Comparison of ENCODE assay signal across 26 mouse cellular contexts in genomic region chr9:9211411-9212087, GRCm38 (mm10). TPM values are rescaled to one million over a fixed set of nuclear protein-coding genes. Genes with fewer than 3 reads are reported as not detected.
DNase-seq lines count a peak whose midpoint lies in the region; ATAC-seq and TF ChIP-seq lines count a peak whose summit lies in the region.
"Had no signal": no experiment of that assay in that cellular context is flagged by ENCODE, and none has a peak within 500 bp of the region (broad histone marks: within the 10 kb centered on the region; RNA-seq: fewer than 3 reads in every experiment).

No protein-coding gene starts in this region.

- peaks cover 0 to 8% of the 10 kb centered on the region in 2 experiments; a peak in 2 of 4 replicates for H3K4me1 ChIP-seq in liver, embryonic 14.5 days (replicated peaks; ENCODE audit: control insufficient read depth in 2 of 2, insufficient read depth in 2 of 2, low read length in 1 of 2)
- peaks cover 14% of the 10 kb centered on the region; the same call in 1 of the 2 replicates for H3K4me1 ChIP-seq in liver, postnatal 0 days (ENCODE audit: insufficient read depth)
- no peaks in the 10 kb centered on the region for H3K4me1 ChIP-seq in forebrain, postnatal 0 days (ENCODE audit: insufficient read depth)
- H3K4me1 ChIP-seq: heart, embryonic 12.5 days; heart, embryonic 15.5 days; hindbrain, embryonic 13.5 days had no signal

- ATAC-seq in liver, embryonic 14.5 days (ENCODE audit: insufficient read depth) = peak; percentile 45; the same call in 1 of the 2 replicates
- peak; percentile 74 for ATAC-seq in liver, postnatal 0 days
- ATAC-seq in megakaryocyte progenitor cell, adult 5-6 weeks (replicated peaks; ENCODE audit: poor library complexity) = no peak
- ATAC-seq in forebrain, postnatal 0 days = no peak
- ATAC-seq: activated CD4-positive, CD25-positive, alpha-beta regulatory T cell, adult 4 months; CD4-positive, CD25-positive, alpha-beta regulatory T cell, adult 4 months; forebrain, embryonic 13.5 days; hindbrain, embryonic 16.5 days had no signal

- no peaks in the 10 kb centered on the region for H3K9me3 ChIP-seq in liver, embryonic 14.5 days (ENCODE audit: control insufficient read depth, low read length)
- H3K9me3 ChIP-seq in liver, postnatal 0 days (ENCODE audit: low read length) = no peaks in the 10 kb centered on the region
- H3K9me3 ChIP-seq in forebrain, postnatal 0 days (ENCODE audit: low read length) = no peaks in the 10 kb centered on the region
- H3K9me3 ChIP-seq: forebrain, embryonic 10.5 days; forebrain, embryonic 13.5 days; heart, embryonic 12.5 days; heart, embryonic 15.5 days; hindbrain, embryonic 10.5 days; hindbrain, embryonic 13.5 days had no signal

- no peak overlapping the region for H3K27ac ChIP-seq in liver, embryonic 14.5 days
- peak overlapping the region; percentile 48; the same call in 1 of the 2 replicates for H3K27ac ChIP-seq in liver, postnatal 0 days (ENCODE audit: low read depth)
- no peak overlapping the region for H3K27ac ChIP-seq in forebrain, postnatal 0 days (ENCODE audit: low read depth, low read length)
- H3K27ac ChIP-seq: forebrain, embryonic 10.5 days; forebrain, embryonic 13.5 days; heart, embryonic 15.5 days; hindbrain, embryonic 10.5 days; hindbrain, embryonic 13.5 days had no signal

- DNase-seq in kidney, adult 9 months = peak; percentile 49
- DNase-seq in kidney, adult 18-20 months = no peak
- no peak for DNase-seq in liver, embryonic 14.5 days (ENCODE audit: low read depth in 3 of 3, low spot score in 3 of 3)
- no peak for DNase-seq in liver
- no peak for DNase-seq in liver, postnatal 0 days
- DNase-seq in forebrain, postnatal 0 days = no peak
- DNase-seq: adrenal gland, adult 8-10 months; adrenal gland, postnatal 36 days; cerebellum, adult 18-20 months; cerebellum, adult 9-10 months; cerebellum, postnatal 14 days; gastrocnemius, postnatal 25 days; heart, adult 18-20 months; heart, postnatal 10 days; heart, postnatal 36 days had no signal

- no peak overlapping the region for H3K4me2 ChIP-seq in liver, embryonic 14.5 days (ENCODE audit: low read depth)
- no peak overlapping the region for H3K4me2 ChIP-seq in liver, postnatal 0 days (ENCODE audit: low read depth, low read length)
- H3K4me2 ChIP-seq in forebrain, postnatal 0 days (ENCODE audit: low read depth) = no peak overlapping the region
- H3K4me2 ChIP-seq: forebrain, embryonic 13.5 days; heart, embryonic 12.5 days; heart, embryonic 15.5 days; hindbrain, embryonic 13.5 days had no signal

- H3K4me3 ChIP-seq in liver, embryonic 14.5 days (ENCODE audit: insufficient read depth in 1 of 2, low read depth in 2 of 2, low read length in 2 of 2) = no peak overlapping the region
- no peak overlapping the region for H3K4me3 ChIP-seq in liver, postnatal 0 days (ENCODE audit: low read depth, low read length)
- H3K4me3 ChIP-seq in forebrain, postnatal 0 days (ENCODE audit: low read depth, low read length) = no peak overlapping the region
- H3K4me3 ChIP-seq: forebrain, embryonic 10.5 days; forebrain, embryonic 13.5 days; heart, embryonic 12.5 days; heart, embryonic 15.5 days; hindbrain, embryonic 10.5 days; hindbrain, embryonic 13.5 days had no signal

- H3K27me3 ChIP-seq in liver, embryonic 14.5 days (ENCODE audit: control insufficient read depth, insufficient read depth, low read length) = no peaks in the 10 kb centered on the region
- no peaks in the 10 kb centered on the region for H3K27me3 ChIP-seq in liver, postnatal 0 days (ENCODE audit: insufficient read depth, low read length)
- no peaks in the 10 kb centered on the region for H3K27me3 ChIP-seq in forebrain, postnatal 0 days (ENCODE audit: insufficient read depth, low read length)
- H3K27me3 ChIP-seq: forebrain, embryonic 13.5 days; hindbrain, embryonic 13.5 days had no signal

- TF ChIP-seq CTCF in liver, embryonic 14.5 days (IDR thresholded peaks at IDR 0.05; ENCODE audit: low read depth) = no peak
- TF ChIP-seq CTCF in liver, postnatal 0 days (IDR thresholded peaks at IDR 0.05; ENCODE audit: low read depth) = no peak
- TF ChIP-seq CTCF in forebrain, postnatal 0 days (IDR thresholded peaks at IDR 0.05; ENCODE audit: low read depth) = no peak

- WGBS in liver, embryonic 14.5 days (ENCODE audit: insufficient replicate concordance) = 40% methylated on average over 3 of the region's 3 CpGs
- 45% methylated on average over 3 of the region's 3 CpGs for WGBS in liver, postnatal 0 days (ENCODE audit: insufficient replicate concordance)
- WGBS in forebrain, postnatal 0 days = 87% methylated on average over 3 of the region's 3 CpGs

- no peak overlapping the region for H3K9ac ChIP-seq in liver, embryonic 14.5 days (replicated peaks)
- no peak overlapping the region for H3K9ac ChIP-seq in liver, postnatal 0 days (replicated peaks)
- no peak overlapping the region for H3K9ac ChIP-seq in forebrain, postnatal 0 days
- H3K9ac ChIP-seq: forebrain, embryonic 13.5 days; heart, embryonic 12.5 days; heart, embryonic 15.5 days; hindbrain, embryonic 13.5 days had no signal

- no peaks in the 10 kb centered on the region for H3K36me3 ChIP-seq in liver, embryonic 14.5 days (replicated peaks; ENCODE audit: control insufficient read depth, insufficient read depth, low read depth)
- H3K36me3 ChIP-seq in liver, postnatal 0 days (replicated peaks; ENCODE audit: insufficient read depth, low read length) = no peaks in the 10 kb centered on the region
- H3K36me3 ChIP-seq in forebrain, postnatal 0 days (ENCODE audit: insufficient read depth) = no peaks in the 10 kb centered on the region
- H3K36me3 ChIP-seq: forebrain, embryonic 10.5 days; heart, embryonic 12.5 days; heart, embryonic 15.5 days; hindbrain, embryonic 10.5 days; hindbrain, embryonic 13.5 days had no signal

- TF ChIP-seq EP300 in liver, embryonic 14.5 days (IDR thresholded peaks at IDR 0.05; ENCODE audit: low read depth) = no peak
- TF ChIP-seq EP300 in liver, postnatal 0 days (IDR thresholded peaks at IDR 0.05; ENCODE audit: low read depth) = no peak

RNA-seq across cellular contexts. Expression of gene Arhgap42, which starts 27.4 kb away (rescaled TPM):
- polyA plus RNA-seq in liver, embryonic 14.5 days (2012; rRNA removed) = 1.6 and 2.0 TPM in 2 replicates
- polyA plus RNA-seq in liver, embryonic 14.5 days (2014; fragmentation: Nextera tagmentation; extraction: Ambion mirVana) = 4.4 and 4.7 TPM in 2 replicates
- polyA plus RNA-seq in liver, postnatal 0 days (2015; fragmentation: Nextera tagmentation; extraction: Ambion mirVana) = 9.8 and 13.7 TPM in 2 replicates
- 0.12 TPM in 1 of 2 replicates, not detected in the other for total RNA-seq in megakaryocyte progenitor cell, adult 5-6 weeks (2015)
- total RNA-seq in megakaryocyte progenitor cell, adult 5-6 weeks (2017) = not detected in 2 replicates
- total RNA-seq in forebrain, postnatal 0 days (2014; rRNA removed) = 10.7 and 18.0 TPM in 2 replicates
- polyA plus RNA-seq in forebrain, postnatal 0 days (2015; fragmentation: Nextera tagmentation; extraction: Ambion mirVana) = 11.1 and 14.9 TPM in 2 replicates
- total RNA-seq: MEL had no signal
- polyA plus RNA-seq: activated CD4-positive, CD25-positive, alpha-beta regulatory T cell, adult 4 months; CD4-positive, CD25-positive, alpha-beta regulatory T cell, adult 4 months had no signal

Comparison
In these comparisons a context has a peak if more than half of its experiments do, and no peak if none do; other contexts are left out.
1. ATAC-seq: peak in liver, embryonic 14.5 days (single experiment) and liver, postnatal 0 days (single experiment); none in megakaryocyte progenitor cell, adult 5-6 weeks (single experiment) and forebrain, postnatal 0 days (single experiment).